Mouse (Mus musculus): ENCODE measurements at regions not wholly inside any gene's neighbourhood (a gene's known extent, or its start where the extent isn't known, plus 50 kb on each side); places are given as distances from the start of the nearest gene placed in this dataset.

DNA sequence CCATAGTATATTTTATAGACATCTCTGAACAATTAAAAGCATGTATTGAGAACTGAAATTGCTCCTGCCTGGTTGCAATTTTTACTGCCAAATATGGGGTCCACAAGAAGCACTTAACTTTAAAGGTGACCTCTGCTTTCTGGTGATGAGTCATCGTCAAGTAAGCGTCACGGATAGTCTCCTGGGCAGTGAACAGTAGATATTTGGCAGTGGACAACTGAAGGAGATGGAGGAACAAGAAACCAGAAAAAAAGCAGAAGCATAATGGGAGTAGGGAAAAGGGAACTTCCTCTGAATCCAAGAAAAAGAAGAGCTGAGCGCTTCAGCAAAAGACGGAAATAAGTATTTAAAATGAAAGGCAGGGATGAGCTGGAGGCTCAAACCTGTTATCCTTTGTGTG is 199.3 kb downstream of the Sox4 start:
- TF ChIP-seq CTCF (IDR thresholded peaks at IDR 0.05; ENCODE audit: borderline replicate concordance, control insufficient read depth, extremely low read depth, insufficient read depth, low read length, poor library complexity): no peak
- no peak for TF ChIP-seq POLR2A (IDR thresholded peaks at IDR 0.05; ENCODE audit: control insufficient read depth, extremely low read depth, insufficient read depth, low read length, poor library complexity)

All from thymus, adult 2 months (tissue).